Mouse (Mus musculus) left cerebral cortex, postnatal 14 days (tissue): ENCODE measurements at regions not wholly inside any gene's neighbourhood (a gene's known extent, or its start where the extent isn't known, plus 50 kb on each side); places are given as distances from the start of the nearest gene placed in this dataset.

Experiments
- DNase-seq, 2 experiments: peaks; one replicate each; pipeline ENCODE4 v3.0.0; 2021 to 2022; ENCODE audit warnings: low spot score in 2 of 2, mixed read lengths in 1 of 2
- intact Hi-C: fragments of 180-260 bp; cut with DNase I; formaldehyde crosslinking; loops from one replicate; pipeline ENCODE4 v1.15.1; 2025

DNA sequence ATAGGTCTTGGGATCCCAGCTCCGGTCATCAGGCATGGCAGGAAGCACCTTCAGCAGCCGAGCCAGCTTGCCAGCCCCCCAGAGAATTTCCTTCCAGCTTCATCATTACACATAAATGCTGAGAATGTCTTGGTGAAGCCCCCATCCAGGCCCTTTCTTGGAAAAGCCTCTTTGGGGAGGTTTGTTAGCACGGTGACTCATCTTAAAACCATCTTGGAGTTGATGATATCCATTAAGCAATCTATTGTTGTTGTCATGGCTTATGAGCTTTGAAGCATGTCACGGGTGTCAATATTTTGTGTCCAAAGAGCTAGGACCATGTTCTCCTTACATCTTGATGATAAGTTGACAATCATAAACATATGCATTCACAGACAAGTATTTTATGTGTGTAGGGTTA, 55.5 kb upstream of the Pkdcc start:
- DNase-seq: no peak
- intact Hi-C loops: no loop called here

DNA sequence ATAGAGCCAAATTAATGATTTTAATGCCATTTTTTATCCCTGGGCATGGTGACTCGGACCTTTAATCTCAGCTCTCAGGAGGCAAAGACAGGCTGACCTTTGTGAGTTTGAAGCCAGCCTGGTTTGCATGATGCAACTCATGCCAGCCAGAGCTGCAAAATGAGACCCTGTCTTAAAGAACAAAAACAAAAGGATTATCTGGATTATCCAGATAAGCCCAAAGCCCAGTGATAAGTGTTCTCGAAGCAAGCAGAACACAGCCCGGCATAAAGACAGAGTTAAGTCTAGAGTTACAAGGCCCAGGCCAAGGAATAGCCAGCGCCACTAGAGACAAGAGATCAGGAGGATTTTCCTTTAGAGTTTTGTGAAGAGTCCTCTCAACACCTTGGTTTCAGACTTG, 54.8 kb upstream of the Pkdcc start:
- intact Hi-C loops: no loop called here
- no peak for DNase-seq

DNA sequence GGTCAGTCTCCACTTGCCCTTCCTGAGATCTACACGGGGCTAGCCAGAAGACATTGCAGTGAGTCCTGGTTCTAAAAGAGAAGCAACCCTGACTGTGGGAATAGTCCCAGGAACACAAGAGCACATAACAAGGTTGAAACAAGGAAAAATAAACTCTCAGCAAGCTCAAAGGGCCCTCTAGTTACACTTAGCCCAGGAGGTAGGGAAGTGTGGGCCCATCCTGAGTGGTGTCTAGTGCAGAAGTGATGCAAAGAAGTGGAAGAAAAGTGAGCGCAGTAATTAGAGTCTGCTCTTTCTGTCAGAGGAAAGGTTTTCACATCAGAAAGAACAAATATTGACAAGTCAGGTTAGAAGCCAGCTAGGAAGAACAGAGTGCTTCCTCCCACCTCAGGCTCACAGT, 53.4 kb upstream of the Pkdcc start:
- intact Hi-C loops: no loop called here
- DNase-seq: no peak

DNA sequence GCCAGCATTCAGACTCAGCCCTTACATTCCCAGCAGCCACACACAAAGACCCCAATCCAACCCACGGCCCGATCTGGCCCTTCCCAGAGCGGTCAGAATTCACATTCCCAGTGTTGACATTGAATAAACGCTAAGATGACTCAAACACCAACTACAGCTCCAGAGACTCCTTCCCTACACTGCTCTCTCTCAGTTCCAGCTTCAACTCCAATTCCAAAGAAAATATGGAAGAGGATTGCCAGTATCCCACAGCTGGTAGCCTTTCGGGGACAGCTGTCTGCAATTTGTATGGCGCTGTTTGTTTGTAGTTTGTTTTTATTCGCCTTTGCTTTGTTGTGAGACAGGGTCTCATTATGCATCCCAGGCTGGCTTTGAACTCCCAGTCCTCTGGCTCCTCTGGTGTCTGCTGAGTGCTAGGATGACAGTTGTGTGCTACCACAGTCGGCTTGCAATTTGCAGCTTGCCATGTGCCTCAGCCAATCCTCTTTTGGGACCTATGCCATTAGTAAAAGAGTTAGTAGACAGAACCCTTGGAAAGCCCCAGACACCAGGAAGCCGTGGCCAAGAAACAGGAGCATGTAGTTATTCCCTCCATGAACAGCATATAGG, 51.0 kb upstream of the Pkdcc start:
- intact Hi-C loops: no loop called here
- no peak for DNase-seq

DNA sequence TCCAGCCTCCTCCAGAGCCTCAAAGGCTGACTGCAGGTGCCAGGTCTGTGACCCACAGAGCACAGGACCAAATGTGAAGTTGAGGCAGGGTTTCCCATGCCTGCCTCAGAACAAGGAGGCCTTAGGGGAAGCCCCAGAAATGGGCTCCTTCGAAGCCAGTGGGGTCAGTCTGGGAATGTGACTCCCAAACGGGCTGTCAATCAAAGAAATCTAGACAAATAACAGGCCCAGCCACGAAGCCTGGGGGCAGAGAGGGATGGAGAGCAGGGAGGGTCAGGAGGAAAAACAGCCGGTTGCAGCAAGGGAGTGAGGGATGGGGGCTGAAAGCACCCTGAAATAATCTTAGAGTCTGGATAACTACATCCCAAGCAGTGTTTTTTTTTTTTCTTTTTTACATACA, 50.4 kb upstream of the Pkdcc start:
- no peak for DNase-seq
- intact Hi-C loops: no loop called here

DNA sequence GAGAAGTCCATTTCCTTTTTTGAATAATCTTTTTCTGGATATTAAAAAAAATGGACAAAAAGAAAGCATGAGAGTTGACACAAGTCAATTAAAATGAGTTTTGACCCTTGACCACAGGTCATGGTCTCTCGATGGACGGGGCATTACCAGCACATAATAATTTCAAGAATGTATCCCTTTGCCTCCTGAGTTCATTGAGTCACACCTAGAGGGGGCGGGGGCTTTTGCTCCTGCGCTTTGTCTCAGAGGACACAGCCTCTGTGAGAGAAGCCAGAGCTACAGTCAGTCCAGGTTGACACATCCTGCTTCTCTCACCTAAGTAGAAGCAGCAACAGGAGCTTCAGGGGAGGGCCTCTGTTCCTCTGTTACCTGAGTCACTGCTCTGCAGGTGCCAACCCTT, 50.0 kb upstream of the Pkdcc start:
- intact Hi-C loops: no loop called here
- DNase-seq: no peak
